Mouse (Mus musculus): ENCODE measurements at regions not wholly inside any gene's neighbourhood (a gene's known extent, or its start where the extent isn't known, plus 50 kb on each side); places are given as distances from the start of the nearest gene placed in this dataset.

DNA sequence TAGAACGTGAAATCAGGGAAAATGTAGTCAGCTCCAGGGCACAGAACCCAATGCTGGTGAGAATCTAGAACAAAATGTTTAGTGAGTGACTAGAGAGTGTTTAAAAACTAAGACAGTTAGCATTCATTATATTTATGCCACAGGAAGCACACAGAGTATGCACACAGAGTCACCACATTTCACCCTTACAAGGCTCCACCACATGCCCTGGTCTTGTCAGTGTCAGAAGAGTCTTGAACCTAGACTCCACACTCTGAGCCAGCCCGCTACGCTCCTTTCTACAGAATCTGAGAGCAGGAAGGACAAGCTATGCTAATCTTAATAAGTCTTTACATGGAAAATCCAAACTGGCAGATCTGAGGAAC is 89.0 kb downstream of the Sptssa start:
- TF ChIP-seq CTCF (IDR thresholded peaks at IDR 0.05; ENCODE audit: insufficient read depth, low read length) (no peak), POLR2A (IDR thresholded peaks at IDR 0.05; ENCODE audit: borderline replicate concordance, extremely low read depth, low read depth, low read length) (no peak)

All from lung, adult 2 months (tissue).